Mouse (Mus musculus) intestine, embryonic 15.5 days (tissue): ENCODE results near the gene Esm1. TPM values are rescaled to one million over a fixed set of nuclear protein-coding genes. Genes with fewer than 3 reads are reported as not detected.
A peak's percentile ranks its signal among the peaks of the same experiment; 100 is the strongest.

Experiments
- ATAC-seq: fragments of 200-750 bp; cut with Nextera tagmentation; 2 replicates; pipeline ENCODE4 v1.8.0; 2017; ENCODE audit warnings: moderate TSS enrichment, moderate library complexity
- H3K27ac ChIP-seq: fragments of 300-500 bp; sonication (generic); 2 replicates; pipeline ENCODE4 v1.5.1; 2015; ENCODE audit warnings: mild to moderate bottlenecking, inconsistent platforms
- H3K27me3 ChIP-seq: fragments of 300-500 bp; sonication (generic); replicated peaks from 2 replicates; pipeline ENCODE4 v1.6.1; 2015; ENCODE audit warnings: inconsistent platforms
- H3K36me3 ChIP-seq: fragments of 300-500 bp; sonication (generic); 2 replicates; pipeline ENCODE4 v1.6.1; 2015; ENCODE audit warnings: inconsistent platforms
- H3K4me1 ChIP-seq: fragments of 300-500 bp; sonication (generic); replicated peaks from 2 replicates; pipeline ENCODE4 v1.6.1; 2015; ENCODE audit warnings: inconsistent platforms
- H3K4me2 ChIP-seq: fragments of 300-500 bp; sonication (generic); replicated peaks from 2 replicates; pipeline ENCODE4 v1.6.1; 2015; ENCODE audit warnings: mild to moderate bottlenecking, inconsistent platforms
- H3K4me3 ChIP-seq: fragments of 300-500 bp; sonication (generic); replicated peaks from 2 replicates; pipeline ENCODE4 v1.5.1; 2015; ENCODE audit warnings: inconsistent platforms
- H3K9ac ChIP-seq: fragments of 300-500 bp; sonication (generic); 2 replicates; pipeline ENCODE4 v1.6.1; 2015; ENCODE audit warnings: inconsistent platforms
- H3K9me3 ChIP-seq: fragments of 300-500 bp; sonication (generic); 2 replicates; pipeline ENCODE4 v1.6.1; 2016; ENCODE audit warnings: inconsistent platforms
- WGBS: fragments of 180-500 bp; shearing (Covaris S2); methylation state at CpG from one replicate; pipeline ENCODE4 v1.1.7; 2015; 5-methylcytosine and 5-hydroxymethylcytosine counted together
- polyA plus RNA-seq: library from polyadenylated mRNA; unstranded; fragments of >200 nt; fragmentation: Nextera tagmentation; extraction: Ambion mirVana; gene quantifications from 2 replicates; pipeline ENCODE4 v1.2.1, GENCODE M21; 2015

Esm1 gene
- 4.2 and 4.5 TPM in 2 replicates for polyA plus RNA-seq

DNA sequence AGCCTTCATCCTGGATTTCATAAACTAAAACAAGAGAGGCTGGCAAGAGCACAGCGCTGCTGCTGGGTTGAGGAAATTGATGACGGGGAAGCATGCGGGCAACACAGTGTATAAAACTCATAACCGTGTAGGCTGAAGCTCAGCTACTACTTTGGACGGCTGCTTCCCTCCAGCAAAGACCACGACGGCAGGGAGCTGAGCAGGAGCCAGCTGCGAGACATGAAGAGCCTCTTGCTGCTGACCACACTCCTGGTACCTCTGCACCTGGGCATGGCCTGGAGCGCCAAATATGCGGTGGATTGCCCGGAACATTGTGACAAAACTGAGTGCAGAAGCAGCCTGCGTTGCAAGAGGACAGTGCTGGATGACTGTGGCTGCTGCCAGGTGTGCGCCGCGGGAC, at the start of gene Esm1:
Gene Esm1, plus strand, starts transcription at position 36 of the 400 bp plus-strand sequence.
- Histone ChIP-seq H3K4me3 (no peak within 1 kb of the TSS), H3K4me1 (peaks cover 6% of the 10 kb centered on the region; the same call in 1 of the 2 replicates), H3K9ac (no peak within 1 kb of the TSS), H3K27me3 (no peaks in the 10 kb centered on the region), H3K27ac (no peak within 1 kb of the TSS), H3K36me3 (no peaks in the 10 kb centered on the region), H3K4me2 (peak within 1 kb of the TSS; percentile 24), H3K9me3 (no peaks in the 10 kb centered on the region)
- 32% methylated on average over 15 of the region's 15 CpGs for WGBS
- no peak; the same call in 1 of the 2 replicates for ATAC-seq

DNA sequence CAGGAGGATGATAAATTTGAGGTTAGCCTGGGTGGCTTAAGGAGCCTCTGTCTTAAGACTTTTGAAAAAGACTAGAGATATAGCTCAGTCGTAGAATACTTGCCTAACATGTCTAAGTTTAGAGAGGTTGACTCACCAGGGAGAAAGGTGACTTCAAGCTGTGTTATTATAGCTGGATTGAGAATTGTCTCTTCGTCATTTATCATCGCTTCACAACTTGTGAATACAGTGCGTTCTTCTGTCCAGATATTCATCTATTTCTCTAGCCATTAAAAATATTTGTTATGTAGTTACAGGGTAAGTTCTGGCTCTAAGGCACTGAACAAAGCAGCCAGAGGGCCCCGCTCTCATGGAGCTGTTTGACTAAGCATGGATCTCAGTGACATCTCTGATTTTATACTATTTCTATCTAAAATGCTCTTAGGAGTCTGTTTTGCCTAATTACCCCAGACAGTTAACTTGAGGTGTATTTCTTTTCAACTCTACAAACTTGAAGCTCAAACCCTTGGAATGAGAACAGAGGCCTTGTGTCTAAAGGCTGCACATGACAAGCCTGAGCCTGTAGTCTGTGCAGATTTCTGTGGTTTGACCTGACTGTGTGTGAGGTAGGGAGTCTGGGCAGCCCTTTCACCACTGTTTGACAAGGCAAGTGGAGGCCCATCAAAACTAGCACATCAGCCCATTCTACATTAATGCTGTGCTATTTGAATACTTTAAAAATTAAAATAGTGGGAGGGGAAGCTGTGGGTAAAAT, 45.0 kb upstream of the Esm1 start:
- no peak for ATAC-seq
- 92% methylated on average over 5 of the region's 5 CpGs for WGBS
- no peaks in the 10 kb centered on the region for H3K27me3 ChIP-seq
- H3K4me2 ChIP-seq = no peak overlapping the region
- no peaks in the 10 kb centered on the region for H3K9me3 ChIP-seq
- no peak overlapping the region for H3K4me3 ChIP-seq
- H3K4me1 ChIP-seq = no peaks in the 10 kb centered on the region
- no peak overlapping the region for H3K27ac ChIP-seq
- H3K36me3 ChIP-seq = no peaks in the 10 kb centered on the region
- no peak overlapping the region for H3K9ac ChIP-seq

DNA sequence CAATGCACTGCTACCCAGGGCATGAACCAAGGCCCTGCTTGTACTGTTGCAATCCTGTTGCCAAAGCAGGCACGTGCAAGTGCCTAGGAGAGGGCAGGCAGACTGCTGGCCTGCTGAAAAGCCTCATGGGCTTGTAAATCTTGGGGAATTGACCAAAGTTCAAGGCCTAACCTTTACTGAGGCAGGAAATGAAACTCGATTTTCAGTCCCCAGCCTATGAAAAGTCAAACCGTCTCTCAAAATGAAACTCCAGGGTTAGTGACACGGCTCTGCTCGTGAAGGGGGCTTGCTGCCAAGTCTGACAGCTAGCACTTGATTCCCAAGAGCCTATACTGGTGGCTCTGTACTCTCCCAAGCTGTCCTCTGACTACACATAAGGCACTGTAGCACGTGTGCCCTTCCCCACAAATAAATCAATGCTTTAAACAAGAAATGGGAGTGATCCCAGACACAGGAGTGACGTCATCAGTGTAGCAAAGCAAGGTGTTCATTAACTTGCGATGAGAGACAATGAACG, 41.4 kb upstream of the Esm1 start:
- H3K4me3 ChIP-seq = no peak overlapping the region
- no peaks in the 10 kb centered on the region for H3K4me1 ChIP-seq
- WGBS = 59% methylated on average over 9 of the region's 9 CpGs
- H3K27me3 ChIP-seq = no peaks in the 10 kb centered on the region
- no peaks in the 10 kb centered on the region for H3K36me3 ChIP-seq
- H3K9ac ChIP-seq = no peak overlapping the region
- peak; percentile 78 for ATAC-seq
- H3K9me3 ChIP-seq = no peaks in the 10 kb centered on the region
- no peak overlapping the region for H3K27ac ChIP-seq
- no peak overlapping the region for H3K4me2 ChIP-seq

DNA sequence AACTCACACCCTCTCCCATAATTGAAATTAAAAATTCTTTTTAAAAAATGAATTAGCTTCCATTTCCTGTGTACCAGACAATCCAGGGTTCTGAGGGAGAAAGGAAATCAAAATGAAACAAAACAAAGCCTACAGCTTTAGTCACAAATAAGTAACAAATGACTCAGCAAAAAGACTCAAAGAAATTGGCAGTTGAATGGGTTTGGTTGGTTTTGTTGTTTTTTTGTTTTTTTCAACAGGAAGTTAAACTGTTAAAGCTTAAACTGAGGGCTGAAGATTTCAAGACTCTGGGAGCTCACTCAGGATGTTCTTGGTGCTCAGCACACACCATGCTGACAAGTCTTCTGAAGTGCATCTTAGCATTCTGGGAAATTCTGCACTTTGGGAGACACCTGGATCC, 39.2 kb upstream of the Esm1 start:
- no peak overlapping the region for H3K27ac ChIP-seq
- H3K4me1 ChIP-seq = no peaks in the 10 kb centered on the region
- H3K4me3 ChIP-seq = no peak overlapping the region
- H3K9me3 ChIP-seq = no peaks in the 10 kb centered on the region
- no peak for ATAC-seq
- H3K36me3 ChIP-seq = no peaks in the 10 kb centered on the region
- no peak overlapping the region for H3K4me2 ChIP-seq
- no peaks in the 10 kb centered on the region for H3K27me3 ChIP-seq
- no peak overlapping the region for H3K9ac ChIP-seq

DNA sequence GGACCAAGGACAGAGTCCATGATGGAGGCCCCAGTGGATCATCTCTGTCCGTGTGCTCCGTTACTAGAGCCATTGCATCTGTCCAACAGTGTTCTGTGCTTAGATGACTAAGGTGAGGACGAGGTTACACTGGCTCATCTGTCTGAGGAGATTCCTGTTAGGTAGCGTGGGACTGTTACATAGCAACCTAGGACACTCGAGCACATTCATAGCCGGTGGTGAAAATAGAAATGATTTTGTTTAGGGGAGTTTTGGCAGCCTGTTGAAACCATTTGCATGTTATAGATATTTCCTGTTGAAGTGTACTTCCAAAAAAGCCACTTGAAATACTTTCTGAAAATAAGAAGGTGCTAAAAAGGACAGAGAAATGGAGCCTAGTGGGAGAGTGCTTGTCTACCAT, 35.3 kb upstream of the Esm1 start:
- ATAC-seq = no peak
- no peak overlapping the region for H3K27ac ChIP-seq
- H3K4me1 ChIP-seq = no peaks in the 10 kb centered on the region
- H3K36me3 ChIP-seq = no peaks in the 10 kb centered on the region
- H3K27me3 ChIP-seq = no peaks in the 10 kb centered on the region
- no peak overlapping the region for H3K4me3 ChIP-seq
- H3K9ac ChIP-seq = no peak overlapping the region
- no peaks in the 10 kb centered on the region for H3K9me3 ChIP-seq
- 79% methylated on average over 6 of the region's 6 CpGs for WGBS
- H3K4me2 ChIP-seq = no peak overlapping the region

DNA sequence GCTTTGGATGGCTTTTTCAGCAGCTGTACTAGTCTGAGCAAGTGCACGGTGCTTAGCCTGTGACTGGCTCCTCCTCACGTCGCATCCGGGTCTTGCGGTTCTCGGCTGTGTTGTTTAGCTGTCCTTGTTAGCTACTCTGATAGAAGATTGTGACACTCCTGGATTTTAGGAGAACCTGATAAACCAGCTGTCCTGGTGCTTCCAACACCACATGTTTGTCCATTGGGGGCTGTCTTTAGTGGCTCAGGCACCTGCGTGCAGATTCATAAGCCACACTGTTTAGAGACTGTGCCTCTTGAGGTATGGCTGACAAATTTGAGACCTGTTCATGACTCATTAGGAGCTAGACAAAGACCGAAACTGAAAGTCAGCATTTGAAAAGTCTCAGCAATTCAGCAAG, 26.1 kb upstream of the Esm1 start:
- Histone ChIP-seq H3K4me1 (no peaks in the 10 kb centered on the region), H3K4me2 (no peak overlapping the region), H3K9me3 (no peaks in the 10 kb centered on the region), H3K4me3 (no peak overlapping the region), H3K9ac (no peak overlapping the region), H3K27ac (no peak overlapping the region), H3K36me3 (no peaks in the 10 kb centered on the region), H3K27me3 (no peaks in the 10 kb centered on the region)
- WGBS = 81% methylated on average over 8 of the region's 8 CpGs
- no peak for ATAC-seq

DNA sequence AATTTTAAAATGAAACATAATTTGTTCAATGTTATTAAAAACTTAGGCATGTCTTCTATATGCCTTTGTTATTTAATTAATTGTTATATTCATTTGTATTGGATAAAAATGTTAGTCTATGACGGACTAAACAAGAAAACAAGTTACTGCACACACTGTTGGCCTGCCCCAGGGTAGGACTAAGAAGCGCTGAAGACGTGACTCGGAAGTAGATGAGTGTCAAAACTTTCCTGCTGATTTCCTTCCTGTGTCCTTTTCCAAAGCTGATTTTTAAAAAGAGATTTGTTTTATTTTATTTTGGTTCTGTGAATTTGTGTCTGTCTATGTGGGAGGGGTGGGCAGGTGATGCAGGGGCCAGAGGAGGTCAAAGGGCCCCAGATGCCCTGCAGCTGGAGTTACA, 25.7 kb upstream of the Esm1 start:
- H3K4me1 ChIP-seq = no peaks in the 10 kb centered on the region
- H3K27me3 ChIP-seq = no peaks in the 10 kb centered on the region
- H3K4me2 ChIP-seq = no peak overlapping the region
- no peaks in the 10 kb centered on the region for H3K36me3 ChIP-seq
- no peak overlapping the region for H3K4me3 ChIP-seq
- 89% methylated on average over 4 of the region's 4 CpGs for WGBS
- no peaks in the 10 kb centered on the region for H3K9me3 ChIP-seq
- no peak overlapping the region for H3K27ac ChIP-seq
- H3K9ac ChIP-seq = no peak overlapping the region
- ATAC-seq = no peak

DNA sequence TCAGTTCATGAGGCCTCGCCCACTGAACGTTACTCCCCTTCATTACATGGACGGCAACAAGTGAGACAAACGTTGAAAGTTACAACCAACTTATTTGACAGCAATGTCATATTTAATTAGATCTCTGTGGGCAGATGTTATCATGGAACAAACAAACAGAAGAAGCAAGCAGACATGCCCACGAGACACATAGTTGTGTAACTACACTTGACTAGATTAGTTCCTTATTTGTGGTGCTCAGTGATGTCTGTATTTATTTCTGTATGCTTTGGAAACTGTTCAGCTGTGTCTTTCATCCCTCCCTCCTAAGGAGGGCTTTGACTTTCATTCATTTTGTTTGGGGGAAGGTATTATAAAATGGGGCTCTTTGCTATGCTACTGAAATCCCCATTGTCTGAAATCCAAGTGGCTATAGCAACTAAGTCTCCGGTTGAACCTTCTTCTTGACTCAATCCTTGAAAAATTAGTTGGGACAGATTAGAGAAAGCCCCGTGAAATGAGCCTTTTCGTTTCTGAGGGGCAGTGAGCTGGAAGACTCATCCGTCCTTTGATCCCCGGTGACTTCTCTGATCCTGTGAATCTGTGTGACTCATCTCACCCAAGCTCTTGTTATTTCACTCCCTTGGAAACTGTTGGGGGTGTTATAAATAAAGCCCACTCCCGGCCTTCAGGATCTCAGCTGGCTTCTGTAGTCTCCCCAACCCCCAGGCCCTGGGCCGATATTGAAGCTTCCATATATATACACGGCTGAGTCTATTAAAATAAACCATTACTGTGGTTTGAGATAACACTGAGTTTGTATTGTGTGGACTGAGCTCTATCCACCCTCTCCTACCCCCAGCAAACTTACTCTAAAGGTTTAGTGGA, 12.4 kb upstream of the Esm1 start:
- no peaks in the 10 kb centered on the region for H3K9me3 ChIP-seq
- no peak for ATAC-seq
- no peak overlapping the region for H3K27ac ChIP-seq

DNA sequence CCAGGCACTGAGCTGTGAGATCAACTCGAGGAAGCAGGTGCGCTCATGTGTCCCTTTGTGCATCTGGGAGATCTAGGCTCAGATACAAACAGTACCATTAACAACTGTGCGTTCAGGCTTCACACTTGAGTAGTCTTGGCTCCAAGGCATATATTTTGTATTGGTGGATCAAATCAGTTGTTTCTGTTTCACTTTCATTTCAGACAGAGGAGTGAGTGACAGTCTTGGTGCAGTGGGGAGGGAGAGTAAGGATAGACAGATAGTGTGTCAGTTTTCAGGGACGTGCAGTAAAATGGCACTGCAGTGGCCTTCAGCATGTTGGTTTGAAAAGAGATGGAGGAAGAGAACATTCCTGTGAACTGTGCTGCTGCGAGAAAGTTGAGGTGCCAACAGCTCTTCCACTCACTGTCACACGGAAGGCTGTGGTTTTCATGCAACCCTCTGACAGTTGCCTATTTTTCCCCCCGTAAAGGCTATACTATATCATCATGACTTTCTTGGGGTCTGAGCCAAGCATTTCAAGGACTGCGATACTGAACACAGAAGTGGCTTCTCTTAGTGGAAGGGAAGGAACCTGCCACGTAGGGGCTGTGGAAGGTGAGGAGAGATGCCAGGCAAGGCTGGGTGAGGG, 11.5 kb upstream of the Esm1 start:
- Histone ChIP-seq H3K4me2 (no peak overlapping the region), H3K27me3 (no peaks in the 10 kb centered on the region), H3K9me3 (no peaks in the 10 kb centered on the region), H3K4me3 (no peak overlapping the region), H3K4me1 (no peaks in the 10 kb centered on the region), H3K36me3 (no peaks in the 10 kb centered on the region), H3K27ac (no peak overlapping the region), H3K9ac (no peak overlapping the region)
- no peak for ATAC-seq
- WGBS = 80% methylated on average over 9 of the region's 9 CpGs

More for the DNA sequence above, 12.4 kb upstream of the Esm1 start:
- WGBS = 69% methylated on average over 13 of the region's 13 CpGs
- Histone ChIP-seq H3K9ac (no peak overlapping the region), H3K4me3 (no peak overlapping the region), H3K36me3 (no peaks in the 10 kb centered on the region), H3K27me3 (no peaks in the 10 kb centered on the region), H3K4me2 (no peak overlapping the region), H3K4me1 (no peaks in the 10 kb centered on the region)

DNA sequence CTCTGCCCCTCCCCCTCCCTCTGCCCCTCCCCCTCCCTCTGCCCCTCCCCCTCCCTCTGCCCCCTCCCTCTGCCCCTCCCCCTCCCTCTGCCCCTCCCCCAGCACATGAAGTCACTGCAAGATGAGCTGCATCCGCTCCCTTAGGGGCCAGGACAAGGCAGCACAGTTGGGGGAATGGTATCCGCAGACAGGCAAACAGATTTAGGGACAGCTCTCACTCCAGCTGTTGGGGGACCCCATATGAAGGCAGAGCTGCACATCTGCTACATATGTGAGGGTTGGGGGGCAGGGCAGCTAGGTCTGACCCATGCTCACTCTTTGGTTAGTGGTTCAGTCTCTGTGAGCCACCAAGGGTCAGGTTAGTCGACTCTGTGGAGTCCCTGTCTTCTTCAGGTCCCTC, 10.1 kb upstream of the Esm1 start:
- no peak overlapping the region for H3K4me2 ChIP-seq
- H3K27me3 ChIP-seq = no peaks in the 10 kb centered on the region
- no peak overlapping the region for H3K9ac ChIP-seq
- no peaks in the 10 kb centered on the region for H3K36me3 ChIP-seq
- 46% methylated on average over 3 of the region's 3 CpGs for WGBS
- H3K4me3 ChIP-seq = no peak overlapping the region
- H3K4me1 ChIP-seq = no peaks in the 10 kb centered on the region
- no peaks in the 10 kb centered on the region for H3K9me3 ChIP-seq
- ATAC-seq = no peak
- H3K27ac ChIP-seq = no peak overlapping the region

DNA sequence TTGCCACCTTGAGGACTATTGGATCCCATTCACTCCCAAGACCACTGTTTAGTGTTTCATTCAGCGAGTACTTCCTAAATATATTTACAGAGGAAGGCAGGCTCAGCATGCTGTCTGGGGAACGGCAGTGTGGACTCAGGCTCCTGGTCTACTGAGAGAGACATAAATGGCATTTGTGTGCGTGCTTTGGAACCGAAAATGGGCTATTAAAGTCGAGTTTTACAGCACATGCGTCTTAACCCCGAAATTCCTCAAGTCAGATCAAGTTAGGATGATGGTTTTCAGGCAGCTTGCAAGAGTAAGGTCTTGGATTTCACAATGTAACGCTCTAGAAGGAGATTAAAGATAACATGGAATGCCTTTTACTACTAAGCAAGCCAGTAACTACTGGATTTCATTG, 8.7 kb upstream of the Esm1 start:
- Histone ChIP-seq H3K27ac (no peak overlapping the region), H3K27me3 (no peaks in the 10 kb centered on the region), H3K4me2 (no peak overlapping the region), H3K9me3 (no peaks in the 10 kb centered on the region), H3K9ac (no peak overlapping the region), H3K36me3 (no peaks in the 10 kb centered on the region), H3K4me1 (no peaks in the 10 kb centered on the region), H3K4me3 (no peak overlapping the region)
- ATAC-seq = no peak
- WGBS = 61% methylated on average over 8 of the region's 8 CpGs

DNA sequence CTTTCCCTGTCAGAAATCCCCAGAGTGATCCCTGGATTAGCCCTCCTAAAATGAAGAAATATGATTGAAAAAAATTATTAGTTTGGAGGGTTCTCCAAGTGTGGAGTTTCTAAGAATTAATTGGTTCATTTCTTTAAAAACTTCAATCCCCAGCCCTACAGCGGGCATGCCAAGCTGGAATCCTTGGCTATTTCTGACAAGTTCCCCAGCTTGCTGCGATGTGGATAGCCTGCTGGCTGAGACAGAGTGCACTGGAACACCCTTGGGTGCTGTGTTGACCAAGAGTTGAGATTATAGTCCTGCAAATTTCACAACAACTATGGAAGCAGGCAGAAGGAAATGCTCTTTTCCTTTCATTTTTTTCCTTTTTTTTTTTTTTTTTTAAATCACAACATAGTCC, 7.8 kb upstream of the Esm1 start:
- ATAC-seq = no peak
- H3K36me3 ChIP-seq = no peaks in the 10 kb centered on the region
- no peak overlapping the region for H3K4me2 ChIP-seq
- no peak overlapping the region for H3K27ac ChIP-seq
- no peaks in the 10 kb centered on the region for H3K9me3 ChIP-seq
- no peak overlapping the region for H3K9ac ChIP-seq
- 91% methylated on average over 2 of the region's 2 CpGs for whole genome bisulfite sequencing
- no peaks in the 10 kb centered on the region for H3K27me3 ChIP-seq
- H3K4me3 ChIP-seq = no peak overlapping the region
- H3K4me1 ChIP-seq = no peaks in the 10 kb centered on the region
